Mouse (Mus musculus): ENCODE data around the gene Olfr319.

- no peak for TF ChIP-seq CTCF (IDR thresholded peaks at IDR 0.05; ENCODE audit: low read depth)
- TF ChIP-seq EP300 (optimal IDR thresholded peaks at IDR 0.05) = no peak
These were observed 10.1 kb downstream of the Olfr319 start for GRCm38 (mm10) chr11:58709086-58709485.

All from stomach, postnatal 0 days (tissue).